Mouse (Mus musculus): ENCODE results near the gene Scaf11. TPM values are rescaled to one million over a fixed set of nuclear protein-coding genes. Genes with fewer than 3 reads are reported as not detected.

Gene Scaf11
- total RNA-seq (2023): 146 to 161 TPM (median 154 TPM) in 4 replicates

GRCm38 (mm10) chr15:96460730-96461540 is at the start of gene Scaf11:
Scaf11 (minus strand) TSS chr15:96460843.

Other genes starting within 250 kb of the Scaf11 start
- 57.6 to 67.7 TPM (median 62.7 TPM) in 4 replicates for gene Arid2, start 173.3 kb downstream of the Scaf11 start, total RNA-seq (2023)
- gene Slc38a1, start 182.1 kb upstream of the Scaf11 start, total RNA-seq (2023): 265 to 297 TPM (median 279 TPM) in 4 replicates
- 160 to 185 TPM (median 176 TPM) in 4 replicates for gene Slc38a2, start 238.9 kb upstream of the Scaf11 start, total RNA-seq (2023)

All from B cell, adult 62 days (primary cell).